Mouse (Mus musculus) heart, postnatal 0 days (tissue): ENCODE measurements at regions not wholly inside any gene's neighbourhood (a gene's known extent, or its start where the extent isn't known, plus 50 kb on each side); places are given as distances from the start of the nearest gene placed in this dataset.

Source experiments
- ATAC-seq: fragments of 200-750 bp; cut with Nextera tagmentation; 2 replicates; pipeline ENCODE4 v1.8.0; 2017; ENCODE audit warnings: low read depth, moderate number of reproducible peaks, moderate library complexity; ENCODE audit not compliant: insufficient read depth
- DNase-seq: peaks from one replicate; pipeline ENCODE4 v3.0.0-alpha.2; 2016; ENCODE audit warnings: low spot score
- H3K27ac ChIP-seq: fragments of 300-500 bp; sonication (generic); 2 replicates; pipeline ENCODE4 v1.5.1; 2014; ENCODE audit warnings: low read depth, mild to moderate bottlenecking
- H3K27me3 ChIP-seq: fragments of 300-500 bp; sonication (generic); 2 replicates; pipeline ENCODE4 v1.6.1; 2014; ENCODE audit warnings: low read length, mixed read lengths; ENCODE audit not compliant: control insufficient read depth, insufficient read depth
- H3K36me3 ChIP-seq: fragments of 300-500 bp; sonication (generic); replicated peaks from 2 replicates; pipeline ENCODE4 v1.6.1; 2014; ENCODE audit warnings: low read length, mixed read lengths; ENCODE audit not compliant: control insufficient read depth, insufficient read depth
- H3K4me1 ChIP-seq: fragments of 300-500 bp; sonication (generic); 2 replicates; pipeline ENCODE4 v1.6.1; 2014; ENCODE audit warnings: antibody characterized with exemption; ENCODE audit not compliant: control insufficient read depth, insufficient read depth
- H3K4me2 ChIP-seq: fragments of 300-500 bp; sonication (generic); 2 replicates; pipeline ENCODE4 v1.6.1; 2014; ENCODE audit warnings: low read depth, mild to moderate bottlenecking, low read length, moderate library complexity
- H3K4me3 ChIP-seq: fragments of 300-500 bp; sonication (generic); 2 replicates; pipeline ENCODE4 v1.5.1; 2014; ENCODE audit warnings: low read depth, low read length
- H3K9ac ChIP-seq: fragments of 300-500 bp; sonication (generic); replicated peaks from 2 replicates; pipeline ENCODE4 v1.6.1; 2014; ENCODE audit warnings: low read depth, low read length, mixed read lengths
- H3K9me3 ChIP-seq: fragments of 300-500 bp; sonication (generic); replicated peaks from 2 replicates; pipeline ENCODE4 v1.6.1; 2016; ENCODE audit warnings: low read length; ENCODE audit not compliant: control insufficient read depth
- CTCF ChIP-seq: IDR thresholded peaks from 2 replicates; pipeline ENCODE4 v1.5.1; 2016; ENCODE audit warnings: antibody characterized with exemption, control low read depth, low read depth
- EP300 ChIP-seq: IDR thresholded peaks from 2 replicates; pipeline ENCODE4 v1.6.1; 2016; ENCODE audit warnings: antibody characterized with exemption, low read depth
- WGBS: fragments of 180-500 bp; shearing (Covaris S2); extraction: QIAGEN DNeasy Blood & Tissue Kit; methylation state at CpG from one replicate; pipeline ENCODE4 v1.1.7; 2014; 5-methylcytosine and 5-hydroxymethylcytosine counted together

- no peaks in the 10 kb centered on the region for H3K4me1 ChIP-seq
- H3K36me3 ChIP-seq = no peaks in the 10 kb centered on the region
- DNase-seq (no peak), ATAC-seq (no peak)
- no peak overlapping the region for H3K9ac ChIP-seq
- H3K9me3 ChIP-seq = no peaks in the 10 kb centered on the region
- TF ChIP-seq EP300 (no peak), CTCF (no peak)
- H3K27me3 ChIP-seq = no peaks in the 10 kb centered on the region
- H3K4me2 ChIP-seq = no peak overlapping the region
- WGBS = 35% methylated on average over 2 of the region's 2 CpGs
- no peak overlapping the region for H3K4me3 ChIP-seq
- H3K27ac ChIP-seq = no peak overlapping the region
Measured at GRCm38 (mm10) chr1:52296178-52296577, 63.1 kb upstream of the Gls start.

DNA sequence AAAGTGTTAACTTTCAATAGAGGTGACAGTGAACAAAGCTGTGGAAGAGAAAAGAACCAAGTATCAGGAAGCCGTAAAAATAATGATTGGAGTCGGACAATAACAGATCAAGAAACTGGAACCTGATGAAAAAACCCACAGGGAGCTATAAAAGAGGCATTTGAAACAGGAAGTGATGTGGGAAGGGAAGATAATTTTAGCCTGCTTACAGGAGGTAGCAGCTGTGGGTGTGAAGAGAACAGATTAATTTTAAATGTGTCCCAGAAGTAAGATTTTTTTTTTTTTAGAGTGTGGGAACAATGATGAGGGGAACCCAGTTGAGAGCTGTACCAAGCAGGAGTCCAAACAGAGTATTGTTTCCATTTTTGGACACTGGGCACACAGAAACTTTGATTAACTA is 61.5 kb upstream of the Gls start:
- 58% methylated on average over 2 of the region's 2 CpGs for WGBS

DNA sequence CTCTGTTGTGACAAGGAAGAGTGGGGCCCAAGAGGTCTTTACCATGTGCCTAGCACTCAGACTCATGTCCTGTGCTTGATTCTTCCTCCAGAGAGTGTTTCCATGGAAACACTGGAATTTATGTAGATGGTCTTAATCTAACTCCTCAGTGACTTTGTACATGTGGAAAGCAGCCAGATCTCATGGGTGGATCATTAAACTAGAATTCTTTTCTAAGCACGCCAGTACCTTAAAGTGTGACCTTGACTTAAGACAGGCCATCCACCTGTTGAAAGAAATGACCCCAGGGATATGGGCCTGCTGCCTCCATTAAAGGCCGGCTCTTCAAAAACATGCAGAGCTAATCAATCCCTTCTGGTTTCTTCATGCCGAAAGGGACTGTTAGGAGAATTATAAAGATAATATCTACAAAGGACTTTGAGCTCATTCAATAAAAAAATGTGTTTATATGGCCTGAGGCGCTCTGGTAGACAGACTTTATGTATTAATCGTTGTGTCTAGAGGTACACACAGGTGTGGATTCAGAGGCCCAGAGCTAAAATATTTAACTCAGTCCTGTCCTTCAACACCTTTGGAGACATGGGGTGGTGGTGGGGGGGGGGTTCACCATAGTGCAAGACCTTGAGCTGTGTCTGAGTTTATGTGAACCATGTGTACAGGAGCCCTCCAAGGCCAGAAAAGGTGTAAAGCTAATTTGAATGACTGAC is 60.5 kb upstream of the Gls start:
- Histone ChIP-seq H3K4me2 (no peak overlapping the region), H3K9ac (no peak overlapping the region), H3K36me3 (no peaks in the 10 kb centered on the region), H3K27me3 (no peaks in the 10 kb centered on the region), H3K4me1 (no peaks in the 10 kb centered on the region), H3K4me3 (no peak overlapping the region), H3K27ac (no peak overlapping the region), H3K9me3 (no peaks in the 10 kb centered on the region)
- ATAC-seq (no peak), DNase-seq (no peak)
- 85% methylated on average over 5 of the region's 5 CpGs for WGBS
- no peak for TF ChIP-seq CTCF
- no peak for TF ChIP-seq EP300

More for the DNA sequence above, 61.5 kb upstream of the Gls start:
- H3K9ac ChIP-seq = no peak overlapping the region
- no peak for DNase-seq
- TF ChIP-seq EP300 = no peak
- no peak for TF ChIP-seq CTCF
- H3K27me3 ChIP-seq = no peaks in the 10 kb centered on the region
- no peaks in the 10 kb centered on the region for H3K36me3 ChIP-seq
- no peaks in the 10 kb centered on the region for H3K4me1 ChIP-seq
- no peaks in the 10 kb centered on the region for H3K9me3 ChIP-seq
- no peak overlapping the region for H3K4me2 ChIP-seq
- ATAC-seq = no peak
- no peak overlapping the region for H3K27ac ChIP-seq
- no peak overlapping the region for H3K4me3 ChIP-seq
